Mouse (Mus musculus): ENCODE measurements around the gene Mid1.

DNA sequence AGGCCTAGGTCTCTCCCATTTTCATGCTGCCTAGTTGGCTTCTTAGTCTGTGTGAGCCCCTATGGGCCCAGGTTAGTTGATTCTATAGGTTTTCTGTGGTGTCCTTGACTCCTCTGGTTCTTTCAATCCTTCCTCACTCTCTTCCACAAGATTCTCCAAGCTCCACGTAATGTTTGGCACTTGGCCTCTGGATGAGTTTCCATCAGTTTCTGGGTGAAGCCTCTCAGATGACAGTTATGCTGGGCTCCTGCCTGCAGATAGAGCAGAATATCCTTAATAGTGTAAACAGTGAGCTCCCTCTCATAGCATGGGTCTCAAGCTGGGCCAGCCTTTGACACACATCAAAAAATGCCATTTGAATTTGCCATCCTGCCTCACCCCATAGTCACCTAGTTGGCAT, 38.5 kb downstream of the Mid1 start:
- TF ChIP-seq TCF12 (IDR thresholded peaks at IDR 0.05; ENCODE audit: insufficient read depth, poor library complexity, severe bottlenecking) (no peak), POLR2A (IDR thresholded peaks at IDR 0.05; ENCODE audit: insufficient read length, low read depth) (no peak), CEBPB (IDR thresholded peaks at IDR 0.05; ENCODE audit: insufficient read depth, poor library complexity, severe bottlenecking) (no peak), E2F4 (IDR thresholded peaks at IDR 0.05; ENCODE audit: insufficient read depth) (no peak), MYOG (IDR thresholded peaks at IDR 0.05; ENCODE audit: control insufficient read depth in 1 of 3, insufficient read depth in 1 of 3, insufficient read length in 2 of 3, low read depth in 2 of 3) (no peak), USF1 (IDR thresholded peaks at IDR 0.05; ENCODE audit: low read depth) (no peak), SRF (IDR thresholded peaks at IDR 0.05; ENCODE audit: control insufficient read depth, insufficient read length, low read depth) (no peak), MAX (IDR thresholded peaks at IDR 0.05; ENCODE audit: low read depth) (no peak), MYOD1 (IDR thresholded peaks at IDR 0.05; ENCODE audit: control insufficient read depth in 1 of 3, insufficient read length in 2 of 3, low read depth in 2 of 3) (no peak), POLR2AphosphoS2 (IDR thresholded peaks at IDR 0.05; ENCODE audit: insufficient read length, low read depth) (no peak), REST (IDR thresholded peaks at IDR 0.05; ENCODE audit: insufficient read depth, insufficient read length) (no peak)

Measured in myocyte (in vitro differentiated cells).